ENCODE assay signal across 8 mouse cellular contexts in the genomic region with DNA sequence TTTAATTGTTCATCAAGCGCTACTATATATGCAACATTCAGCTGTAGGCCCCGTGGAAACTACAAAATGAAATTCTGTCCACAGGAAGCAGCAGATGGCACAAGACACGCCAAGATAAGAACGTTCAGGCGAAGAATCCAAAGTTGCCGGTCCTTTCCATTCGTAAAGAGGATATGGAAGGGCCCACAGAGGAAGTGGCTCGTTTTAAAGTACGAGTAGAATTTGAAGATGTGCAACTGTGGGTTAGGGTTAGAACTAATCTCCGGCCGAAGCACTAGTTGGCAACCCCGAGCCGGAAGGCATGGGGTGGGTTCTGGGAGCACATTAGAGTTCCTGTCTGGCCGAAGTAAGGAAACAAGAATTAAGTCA. TPM values are rescaled to one million over a fixed set of nuclear protein-coding genes. Genes with fewer than 3 reads are reported as not detected.
DNase-seq lines count a peak whose midpoint lies in the region; ATAC-seq lines count a peak whose summit lies in the region.

No protein-coding gene starts in this region.

- H3K9me3 ChIP-seq in embryonic facial prominence, embryonic 15.5 days (replicated peaks): no peaks in the 10 kb centered on the region
- no peaks in the 10 kb centered on the region for H3K9me3 ChIP-seq in limb, embryonic 10.5 days (replicated peaks)

- H3K36me3 ChIP-seq in embryonic facial prominence, embryonic 15.5 days: peaks cover 24% of the 10 kb centered on the region
- peaks cover 39% of the 10 kb centered on the region for H3K36me3 ChIP-seq in limb, embryonic 10.5 days

- H3K4me1 ChIP-seq in embryonic facial prominence, embryonic 15.5 days: peaks cover 4% of the 10 kb centered on the region; the same call in 1 of the 2 replicates
- H3K4me1 ChIP-seq in limb, embryonic 10.5 days: peaks cover 9% of the 10 kb centered on the region; the same call in 1 of the 2 replicates

- H3K9ac ChIP-seq in embryonic facial prominence, embryonic 15.5 days: peak overlapping the region; percentile 85

- H3K4me2 ChIP-seq in embryonic facial prominence, embryonic 15.5 days (replicated peaks): peak overlapping the region; percentile 64

- under 1% methylated on average over 14 of the region's 14 CpGs for WGBS in embryonic facial prominence, embryonic 15.5 days
- WGBS in limb, embryonic 10.5 days: 2% methylated on average over 14 of the region's 14 CpGs

- ATAC-seq in embryonic facial prominence, embryonic 15.5 days (ENCODE audit: insufficient number of reproducible peaks, low FRiP score, low TSS enrichment, low read depth): no peak; the same call in 1 of the 2 replicates

- DNase-seq in embryo, embryonic 10.5 days (ENCODE audit: low spot score): peak; percentile 62
- DNase-seq in embryo, embryonic 10 days (ENCODE audit: low spot score): no peak
- DNase-seq in CD4-positive helper T cell, adult 2 months (ENCODE audit: low read depth, low spot score): peak; percentile 71
- no peak for DNase-seq in limb, embryonic 10.5 days (ENCODE audit: low spot score)
- peak; percentile 77 for DNase-seq in naive thymus-derived CD4-positive, alpha-beta T cell, adult 2 months (ENCODE audit: low read depth)
- no peak for DNase-seq in adrenal gland, postnatal 25 days
- no peak for DNase-seq in layer of hippocampus, adult 9-10 months (ENCODE audit: low spot score)

- H3K27ac ChIP-seq in embryonic facial prominence, embryonic 15.5 days (replicated peaks): peak overlapping the region; percentile 89
- H3K27ac ChIP-seq in limb, embryonic 10.5 days: peak overlapping the region; percentile 98

- H3K4me3 ChIP-seq in embryonic facial prominence, embryonic 15.5 days (replicated peaks): peak overlapping the region; percentile 80
- peak overlapping the region; percentile 94 for H3K4me3 ChIP-seq in limb, embryonic 10.5 days

- no peaks in the 10 kb centered on the region for H3K27me3 ChIP-seq in embryonic facial prominence, embryonic 15.5 days
- no peaks in the 10 kb centered on the region for H3K27me3 ChIP-seq in limb, embryonic 10.5 days (ENCODE audit: low read depth, poor library complexity, severe bottlenecking)

RNA-seq across cellular contexts. Expression of a gene that starts 0.5 kb away (rescaled TPM):
- polyA plus RNA-seq in embryonic facial prominence, embryonic 15.5 days (2015; fragmentation: Nextera tagmentation; extraction: Ambion mirVana): 25.1 and 27.9 TPM in 2 replicates
- 21.8 and 25.4 TPM in 2 replicates for polyA plus RNA-seq in limb, embryonic 10.5 days (2016; fragmentation: Nextera tagmentation; extraction: Ambion mirVana)
- 76.1 and 88.7 TPM in 2 replicates for total RNA-seq in adrenal gland, postnatal 25 days (2021)

RNA-seq across cellular contexts. Expression of a gene that starts 15.1 kb away (rescaled TPM):
- polyA plus RNA-seq in embryonic facial prominence, embryonic 15.5 days (2015; fragmentation: Nextera tagmentation; extraction: Ambion mirVana): 0.60 and 1.1 TPM in 2 replicates
- polyA plus RNA-seq in limb, embryonic 10.5 days (2016; fragmentation: Nextera tagmentation; extraction: Ambion mirVana): 0.38 and 0.62 TPM in 2 replicates
- 1.5 TPM in 2 replicates for total RNA-seq in adrenal gland, postnatal 25 days (2021)

RNA-seq across cellular contexts. Expression of a gene that starts 31.5 kb away (rescaled TPM):
- 45.7 and 48.2 TPM in 2 replicates for polyA plus RNA-seq in embryonic facial prominence, embryonic 15.5 days (2015; fragmentation: Nextera tagmentation; extraction: Ambion mirVana)
- 16.6 and 24.2 TPM in 2 replicates for polyA plus RNA-seq in limb, embryonic 10.5 days (2016; fragmentation: Nextera tagmentation; extraction: Ambion mirVana)
- 12.6 and 14.3 TPM in 2 replicates for total RNA-seq in adrenal gland, postnatal 25 days (2021)

RNA-seq across cellular contexts. Expression of a gene that starts 45.8 kb away (rescaled TPM):
- 5.3 and 8.4 TPM in 2 replicates for polyA plus RNA-seq in embryonic facial prominence, embryonic 15.5 days (2015; fragmentation: Nextera tagmentation; extraction: Ambion mirVana)
- 0.34 and 0.64 TPM in 2 replicates for polyA plus RNA-seq in limb, embryonic 10.5 days (2016; fragmentation: Nextera tagmentation; extraction: Ambion mirVana)
- total RNA-seq in adrenal gland, postnatal 25 days (2021): 0.21 TPM in 1 of 2 replicates, not detected in the other

RNA-seq across cellular contexts. Expression of a gene that starts 52.3 kb away (rescaled TPM):
- polyA plus RNA-seq in embryonic facial prominence, embryonic 15.5 days (2015; fragmentation: Nextera tagmentation; extraction: Ambion mirVana): 18.1 and 19.6 TPM in 2 replicates
- 15.7 and 16.5 TPM in 2 replicates for polyA plus RNA-seq in limb, embryonic 10.5 days (2016; fragmentation: Nextera tagmentation; extraction: Ambion mirVana)
- total RNA-seq in adrenal gland, postnatal 25 days (2021): 42.7 and 48.9 TPM in 2 replicates

Comparison
In these comparisons a context has a peak if more than half of its experiments do, and no peak if none do; other contexts are left out.
1. DNase-seq: peak in embryo, embryonic 10.5 days (single experiment), CD4-positive helper T cell, adult 2 months (single experiment) and naive thymus-derived CD4-positive, alpha-beta T cell, adult 2 months (single experiment); none in embryo, embryonic 10 days (single experiment), limb, embryonic 10.5 days (single experiment), adrenal gland, postnatal 25 days (single experiment) and layer of hippocampus, adult 9-10 months (single experiment).